Mouse (Mus musculus) layer of hippocampus, adult 8-10 months (tissue): ENCODE measurements around the gene Gm6993. TPM values are rescaled to one million over a fixed set of nuclear protein-coding genes. Genes with fewer than 3 reads are reported as not detected.
A peak's percentile ranks its signal among the peaks of the same experiment; 100 is the strongest.

ENCODE experiments used
- DNase-seq, 2 experiments: peaks; one replicate each; pipeline ENCODE4 v3.0.0; 2022; ENCODE audit warnings: low spot score in 2 of 2
- total RNA-seq, 4 experiments: library from RNA; stranded (reverse); gene quantifications; 2 replicates each; pipeline ENCODE4 v1.2.4; 2022

The Gm6993 gene
- total RNA-seq, 4 experiments from 2014 or later, result not detected

DNA sequence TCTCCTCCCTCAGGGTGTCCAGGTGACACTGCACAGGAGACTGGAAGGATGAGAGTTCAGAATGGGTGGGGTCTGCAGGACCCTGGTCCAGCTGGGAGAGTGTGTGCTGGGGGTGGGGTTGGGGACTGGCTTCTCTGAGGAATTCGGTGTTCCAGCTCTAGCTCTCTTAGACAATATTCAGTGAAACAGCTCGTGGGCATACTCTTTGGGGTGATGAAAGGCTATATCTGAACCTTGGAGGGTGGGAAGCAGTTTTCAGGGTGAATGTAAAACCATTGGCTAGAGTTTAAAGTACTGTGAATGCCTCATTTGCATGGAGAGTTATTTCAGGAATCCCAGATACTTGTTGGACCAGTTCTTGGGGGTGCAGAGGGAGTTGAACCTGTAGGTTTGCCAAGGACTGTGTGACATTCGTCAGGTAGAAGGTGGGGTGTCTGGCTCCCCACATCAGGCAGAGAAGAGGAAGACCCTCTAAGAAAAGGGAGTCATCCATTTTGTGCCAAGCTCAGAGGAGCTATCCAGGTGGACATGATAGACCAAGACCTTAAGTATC is 1.5 kb upstream of the Gm6993 start:
- DNase-seq, result no peak

DNA sequence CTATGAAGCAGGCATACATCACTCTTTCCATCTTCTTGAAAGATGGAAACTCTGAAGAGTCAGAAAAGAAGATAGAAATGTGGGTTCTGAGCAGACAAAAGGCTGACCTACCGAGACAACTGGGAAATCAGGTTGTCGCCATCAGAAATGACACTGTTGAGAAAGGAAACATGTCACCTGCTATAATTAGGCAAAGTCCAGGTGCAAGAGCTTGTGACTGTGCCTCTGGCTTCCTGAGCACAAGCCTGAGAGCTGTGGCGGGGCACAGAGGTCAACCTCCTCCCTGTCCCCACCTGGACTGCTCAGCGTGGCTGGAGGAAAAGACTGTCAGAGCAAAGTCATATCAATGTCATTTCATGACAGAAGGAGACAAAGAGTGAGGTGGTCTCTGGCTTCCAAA is 772 bp upstream of the Gm6993 start:
- no peak for DNase-seq

DNA sequence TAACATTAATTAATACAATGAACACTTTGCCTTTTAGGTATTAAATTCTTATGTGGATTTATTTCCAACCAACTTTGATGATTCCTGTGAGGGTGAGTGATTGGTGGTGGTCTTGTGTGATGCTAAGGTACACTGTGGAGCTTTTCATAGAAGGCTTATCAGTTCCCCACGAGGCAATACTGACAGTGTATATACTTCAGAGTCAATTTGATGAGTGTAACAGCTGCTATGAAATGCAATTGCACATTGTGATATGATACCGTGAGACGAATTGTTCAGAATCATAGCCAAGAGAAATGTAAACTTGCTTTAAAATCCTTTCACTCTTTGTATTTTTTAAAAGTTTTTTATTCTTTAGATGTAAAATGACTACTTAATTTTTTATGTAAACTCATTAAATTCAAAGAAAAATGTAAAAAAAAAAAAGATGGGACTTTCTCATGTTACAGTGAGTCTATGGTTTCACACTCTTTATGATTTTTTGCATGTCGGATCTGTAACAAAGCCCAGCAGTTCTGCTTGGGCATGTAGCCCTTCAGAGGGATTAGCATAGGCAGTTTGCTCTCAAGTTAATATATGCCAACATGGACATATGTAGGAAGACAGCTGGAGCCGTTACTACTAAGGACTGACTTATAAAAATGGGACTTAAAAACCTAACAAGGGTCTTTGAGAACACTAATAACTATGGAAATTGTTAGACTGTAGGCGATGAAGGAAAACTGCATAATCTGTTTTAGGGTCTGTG is 1.2 kb downstream of the Gm6993 start:
- no peak for DNase-seq

DNA sequence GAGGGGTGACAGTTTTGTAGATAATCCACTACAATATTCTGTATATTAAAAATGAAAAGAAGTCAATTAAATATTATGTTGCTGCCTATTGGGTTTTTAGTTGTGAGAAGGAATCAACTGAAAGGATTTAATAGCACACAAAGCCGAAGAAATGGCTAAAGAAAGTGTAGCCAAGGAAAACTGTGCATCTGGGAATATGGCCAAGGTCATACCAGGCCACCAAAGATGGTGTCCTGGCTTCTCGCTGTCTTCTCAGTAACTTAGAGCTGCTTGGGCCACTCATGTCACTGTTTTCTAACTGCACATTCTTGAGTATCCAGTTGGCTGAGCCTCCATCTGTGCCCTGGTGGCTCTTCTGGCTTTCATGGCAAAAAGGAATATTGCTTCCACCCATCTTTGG is 3.4 kb downstream of the Gm6993 start:
- no peak for DNase-seq

DNA sequence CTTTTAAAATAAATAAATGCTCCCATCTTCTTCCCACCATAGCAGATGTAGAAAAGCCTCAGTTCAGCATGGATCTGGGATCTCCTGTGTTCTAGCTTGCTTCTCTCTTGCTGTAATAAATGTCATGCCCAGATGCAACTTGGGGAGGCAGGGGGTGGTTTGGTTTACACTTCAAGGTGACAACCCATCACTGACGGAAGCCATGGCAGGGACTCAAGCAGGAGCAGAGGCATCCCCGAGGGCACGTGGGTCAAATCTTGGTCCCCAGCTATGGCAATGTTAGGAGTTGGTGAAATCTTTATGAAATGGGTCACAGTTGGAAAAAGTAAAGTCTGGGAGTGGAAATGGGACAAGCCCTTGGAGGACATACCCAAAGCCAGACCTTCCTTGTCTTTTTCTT is 4.1 kb downstream of the Gm6993 start:
- DNase-seq, result no peak

DNA sequence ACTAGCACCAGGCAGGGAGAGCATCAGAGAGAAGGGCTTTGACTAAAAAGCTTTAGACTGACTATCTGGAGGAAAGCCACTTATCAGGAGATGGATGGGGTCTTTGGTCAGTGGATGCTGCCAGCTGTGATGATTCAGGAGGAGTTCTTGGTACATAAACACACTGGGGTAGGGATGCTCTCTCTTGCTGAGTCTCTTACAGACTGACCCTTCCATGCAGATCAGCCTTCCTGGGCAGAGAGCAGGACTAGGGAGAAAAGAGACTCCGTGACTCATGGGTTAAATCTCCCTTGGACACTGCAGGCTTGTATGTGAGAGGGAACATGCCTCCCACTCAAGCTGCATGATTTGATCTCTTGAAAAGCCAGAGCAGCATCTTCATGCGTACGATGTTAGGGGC is 5.6 kb downstream of the Gm6993 start:
- no peak for DNase-seq

DNA sequence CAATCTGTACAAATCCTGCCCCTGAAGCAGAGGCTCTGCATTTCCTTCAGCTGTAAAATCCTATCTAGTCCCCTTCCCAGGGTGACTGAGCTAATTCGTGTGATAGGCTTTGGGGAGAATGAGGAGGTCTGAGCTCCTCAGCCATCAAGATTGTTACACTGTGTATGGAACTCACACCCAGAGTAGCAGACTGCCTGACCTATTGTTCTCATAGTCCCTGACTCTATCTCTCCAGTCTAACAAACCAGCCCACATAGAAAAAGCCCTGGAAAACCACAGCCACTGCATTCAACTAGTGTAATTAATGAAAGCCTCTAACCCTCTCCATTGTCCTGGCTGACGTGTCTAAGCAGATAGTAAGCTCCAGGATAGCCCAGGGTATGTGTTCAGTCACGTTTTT is 6.0 kb downstream of the Gm6993 start:
- DNase-seq, result no peak

DNA sequence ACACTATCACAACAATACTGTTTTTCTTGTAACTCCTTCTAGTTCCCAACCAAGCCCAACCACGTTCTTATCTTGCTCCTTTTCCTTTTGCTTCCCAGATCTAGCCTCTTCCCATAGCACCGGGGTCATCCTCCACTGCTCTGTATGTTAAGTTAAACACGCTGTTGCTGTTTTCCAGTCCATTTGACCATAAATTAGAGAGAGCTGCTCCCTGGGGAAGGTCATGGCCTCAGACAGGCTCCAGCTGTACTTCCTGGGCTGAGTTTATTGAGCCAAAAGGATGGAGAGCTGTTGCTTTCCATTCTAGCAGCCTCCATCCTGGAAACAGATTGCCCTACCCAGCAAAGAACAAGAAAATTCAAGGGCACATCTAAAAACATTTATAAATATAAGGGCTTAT is 7.6 kb downstream of the Gm6993 start:
- no peak for DNase-seq

DNA sequence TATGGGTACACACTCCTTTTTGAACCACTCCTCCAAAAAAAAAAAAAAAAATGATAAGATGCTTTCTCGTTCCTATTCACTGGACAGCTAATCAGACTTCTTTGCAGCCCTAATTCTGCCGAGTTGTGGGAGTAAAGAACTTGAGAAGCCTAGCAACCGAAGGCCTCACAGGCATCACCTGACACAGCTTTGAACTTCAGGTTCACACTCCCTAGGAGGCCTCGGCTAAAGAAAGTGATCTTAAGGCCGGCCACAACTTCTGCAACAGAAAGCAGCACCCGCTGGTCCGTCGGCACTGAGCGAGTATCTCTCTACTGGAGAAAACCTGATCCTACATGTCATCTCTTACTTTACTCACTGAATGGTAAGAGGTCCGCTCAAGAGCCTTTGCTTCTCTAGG is 8.1 kb downstream of the Gm6993 start:
- DNase-seq, result no peak

DNA sequence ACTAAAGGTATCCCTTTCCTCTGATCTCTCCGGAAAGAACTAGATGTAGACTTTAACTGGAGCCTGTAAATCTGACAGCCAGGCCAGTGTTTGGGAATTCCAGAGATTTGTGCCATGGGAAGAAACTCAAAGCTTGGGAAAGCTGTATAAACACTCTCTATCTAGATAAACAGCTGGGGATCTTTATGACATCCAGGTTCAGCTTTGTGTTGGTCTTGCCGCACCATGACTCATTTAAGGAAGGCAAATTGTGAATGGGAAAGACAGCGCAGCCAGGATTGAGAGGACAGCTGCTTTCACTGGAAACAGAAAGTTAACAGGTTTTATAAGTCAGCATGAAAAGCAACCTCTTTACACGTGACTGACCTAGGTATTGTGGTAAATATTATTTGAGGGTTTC is 11.7 kb downstream of the Gm6993 start:
- DNase-seq, result no peak

DNA sequence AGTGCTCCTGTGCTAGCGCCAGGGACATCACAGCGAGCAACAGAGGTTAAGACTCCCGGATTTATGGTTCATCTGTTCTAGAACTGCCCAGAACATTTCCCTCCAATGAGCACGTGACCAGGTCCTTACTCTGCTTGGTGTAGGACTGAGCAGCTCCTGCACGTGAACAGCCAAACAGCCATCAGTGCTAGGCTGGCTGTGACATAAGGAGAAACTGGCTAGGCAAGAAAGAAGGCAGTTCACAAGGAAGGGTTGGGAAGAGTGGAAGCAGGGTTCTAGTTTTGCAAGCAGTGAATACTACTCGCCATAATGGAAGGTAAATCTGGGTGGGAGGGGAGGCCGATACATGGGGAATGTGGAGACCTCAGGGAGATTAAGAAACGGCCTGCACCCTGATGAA is 14.4 kb downstream of the Gm6993 start:
- DNase-seq, result no peak

DNA sequence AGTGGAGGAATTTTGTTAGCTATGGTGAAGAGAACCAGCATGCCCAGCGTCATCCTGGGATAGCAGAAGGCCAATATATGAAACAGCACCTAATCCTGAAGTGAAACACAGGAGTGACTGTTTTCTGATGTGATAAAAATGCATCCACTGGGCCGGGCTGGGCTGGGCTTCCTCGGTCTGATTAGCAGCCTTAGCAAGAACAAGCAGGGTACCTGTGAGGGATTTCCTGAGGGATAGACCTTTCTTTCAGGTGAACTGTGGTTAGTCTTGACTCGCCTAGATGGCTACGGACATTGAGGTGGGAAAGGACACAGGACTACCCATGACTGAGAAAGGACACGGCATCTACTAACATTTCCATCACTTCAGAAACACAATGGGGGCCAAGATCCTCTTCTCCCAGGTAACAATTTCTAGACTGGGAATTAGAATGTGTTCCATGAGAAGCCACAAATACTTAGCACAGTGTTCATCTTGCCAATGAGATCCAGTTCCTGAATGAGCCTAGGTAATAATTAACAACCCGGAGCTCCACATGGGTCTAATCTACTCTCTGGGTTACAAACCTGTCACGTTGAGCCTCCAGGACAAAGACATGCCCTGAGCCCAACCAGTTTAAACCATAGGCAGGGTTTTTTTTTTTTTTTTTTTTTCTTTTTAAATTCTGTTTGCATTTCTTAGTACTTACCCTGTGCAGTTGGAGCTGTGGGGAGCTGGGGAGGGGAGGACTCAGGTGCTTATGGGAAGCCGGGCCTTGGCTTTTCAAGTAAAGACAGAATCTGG is 15.7 kb downstream of the Gm6993 start:
- no peak for DNase-seq

DNA sequence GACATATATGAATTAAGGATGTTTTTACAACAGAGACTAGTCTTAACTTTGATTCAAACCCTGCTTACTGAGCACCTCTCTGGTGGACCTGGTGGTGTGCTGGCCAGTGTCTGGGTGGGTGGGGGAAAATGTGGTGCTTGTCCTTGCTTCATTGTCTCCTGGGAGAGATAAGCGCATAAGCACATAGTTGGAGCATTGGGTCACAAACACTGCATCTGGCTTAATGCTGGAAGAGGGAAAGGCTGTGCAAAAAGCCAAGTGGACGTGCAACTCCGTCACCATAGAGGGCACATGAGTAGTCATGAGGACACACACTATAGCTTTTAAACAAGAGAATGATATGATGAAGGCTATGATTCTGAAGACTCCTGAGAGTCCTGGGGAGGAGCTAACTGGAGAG is 21.3 kb downstream of the Gm6993 start:
- no peak for DNase-seq

DNA sequence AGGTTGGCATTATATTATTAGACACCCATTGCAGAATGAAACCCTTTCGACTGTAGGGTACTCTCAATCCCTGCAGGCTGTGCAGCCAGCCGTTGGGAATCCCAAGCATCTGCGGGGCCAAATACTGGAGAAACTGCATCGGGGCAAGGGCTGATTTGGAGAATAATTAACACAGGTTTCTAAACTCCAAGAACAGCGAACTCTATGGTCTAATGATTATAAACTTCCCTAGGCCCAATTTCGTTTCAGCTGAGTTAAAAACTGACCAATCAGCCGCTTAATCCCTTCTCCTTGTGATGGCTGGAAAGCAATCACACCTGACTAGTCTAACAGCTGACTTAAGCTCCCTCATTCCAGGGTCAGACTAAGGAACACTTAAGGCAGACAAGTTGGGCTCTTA is 23.4 kb downstream of the Gm6993 start:
- no peak for DNase-seq

DNA sequence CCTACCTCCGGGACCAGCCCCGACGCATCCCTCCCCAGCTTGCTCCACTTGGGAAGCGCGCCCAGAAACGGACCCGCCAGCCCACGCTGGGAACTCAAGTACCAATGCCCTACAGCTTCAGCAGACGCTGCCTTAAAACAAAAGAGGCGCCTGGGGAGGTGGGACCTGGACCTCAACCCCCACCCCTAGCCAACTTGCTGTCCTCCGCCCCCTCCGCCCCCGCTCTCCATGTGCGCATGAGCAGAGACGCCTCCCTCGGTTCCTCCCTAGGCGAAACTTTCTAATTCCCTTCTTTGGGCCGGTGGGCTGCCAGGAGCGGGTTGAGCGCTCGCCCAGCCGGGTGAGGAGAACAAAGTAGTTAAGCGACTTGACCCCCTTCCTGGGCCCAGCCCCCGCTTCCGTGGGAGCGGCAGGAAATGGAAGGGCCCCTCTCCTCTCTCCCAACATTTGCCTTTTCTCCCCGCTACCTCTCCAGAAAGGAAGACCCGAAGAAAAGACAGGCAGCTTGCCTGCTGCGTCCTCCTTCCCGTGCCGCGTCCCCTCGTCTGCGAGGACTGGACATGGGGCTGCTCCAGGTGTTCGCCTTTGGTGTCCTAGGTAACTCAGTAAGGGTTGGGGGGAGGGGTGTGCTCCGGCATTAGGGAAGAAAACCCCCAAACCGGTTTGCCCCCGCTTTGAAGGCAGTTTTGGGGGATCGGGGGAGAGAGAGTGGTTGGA is 24.6 kb downstream of the Gm6993 start, which contains the start of gene Lamb1:
Lamb1 (plus strand) TSS at position 230 of the 717 bp plus-strand sequence.
- peak in 1 of 2 experiments; percentile 31 for DNase-seq

DNA sequence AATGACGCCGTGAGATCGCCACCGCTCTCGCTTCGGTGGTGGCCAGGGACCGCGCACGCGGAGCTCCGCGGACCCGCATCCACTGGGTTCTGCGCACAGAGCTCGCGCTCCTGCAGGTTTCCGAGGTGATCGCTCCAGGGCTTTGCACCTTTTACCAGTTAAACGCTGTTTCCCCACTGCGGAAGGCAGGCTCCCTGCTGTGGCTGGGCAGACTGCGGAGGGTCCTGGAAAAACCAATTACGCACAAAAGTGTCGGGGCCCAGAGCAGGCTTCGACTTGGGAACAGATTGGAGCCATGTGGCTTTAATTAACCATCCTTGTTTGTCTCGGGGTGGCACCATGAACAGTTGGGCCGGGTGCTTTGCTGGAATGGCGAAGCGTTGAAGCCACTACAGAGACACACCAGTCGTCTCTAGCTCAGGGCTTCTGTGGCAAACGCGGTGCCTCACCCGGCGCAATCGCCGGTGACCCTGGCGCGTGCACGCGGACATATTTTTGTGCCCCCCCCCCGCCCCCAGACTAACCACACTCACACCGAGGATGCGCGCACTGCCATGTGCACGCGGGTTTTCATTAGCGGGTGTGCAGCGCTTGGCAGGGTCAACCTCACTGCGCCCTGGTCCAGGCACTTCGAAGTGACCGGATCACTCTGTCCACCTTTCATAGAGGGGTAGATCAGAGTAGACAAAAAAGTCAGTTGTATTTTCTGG is 25.3 kb downstream of the Gm6993 start:
- peak; percentile 28 to 32 for DNase-seq

DNA sequence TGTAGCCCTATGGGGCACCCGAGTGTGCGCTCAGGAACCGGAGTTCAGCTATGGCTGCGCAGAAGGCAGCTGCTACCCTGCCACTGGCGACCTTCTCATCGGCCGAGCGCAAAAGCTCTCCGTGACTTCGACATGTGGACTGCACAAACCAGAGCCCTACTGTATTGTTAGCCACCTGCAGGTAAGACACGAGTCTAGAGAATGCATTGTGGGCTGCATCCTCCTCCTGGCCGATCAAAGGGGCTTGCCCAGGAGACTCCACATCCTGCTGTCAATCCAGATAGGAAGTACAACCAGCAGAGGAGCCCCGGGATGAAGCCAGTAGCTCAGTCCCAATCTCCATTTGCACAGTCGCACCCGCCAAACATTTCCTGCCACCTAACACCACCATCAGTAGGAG is 26.1 kb downstream of the Gm6993 start:
- DNase-seq, result no peak

DNA sequence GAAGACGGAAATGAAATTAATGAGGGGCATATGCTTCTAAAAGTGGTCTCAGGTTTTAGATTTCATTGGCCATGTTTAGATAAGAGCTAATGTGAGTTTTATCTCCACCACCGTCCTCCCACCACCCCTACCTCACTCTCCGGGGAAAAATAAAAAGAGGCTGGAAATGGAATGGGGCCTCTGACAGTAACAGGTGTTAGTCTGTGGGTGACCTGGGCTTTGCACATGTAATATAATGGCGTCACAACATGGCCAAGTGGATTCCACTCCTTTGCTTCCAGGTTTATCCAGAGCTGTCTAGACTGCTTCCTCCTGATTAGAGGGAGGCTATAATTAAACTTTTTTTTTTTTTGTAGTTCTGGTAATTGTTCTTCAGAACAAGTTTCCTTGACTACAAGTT is 26.8 kb downstream of the Gm6993 start:
- DNase-seq, result no peak

DNA sequence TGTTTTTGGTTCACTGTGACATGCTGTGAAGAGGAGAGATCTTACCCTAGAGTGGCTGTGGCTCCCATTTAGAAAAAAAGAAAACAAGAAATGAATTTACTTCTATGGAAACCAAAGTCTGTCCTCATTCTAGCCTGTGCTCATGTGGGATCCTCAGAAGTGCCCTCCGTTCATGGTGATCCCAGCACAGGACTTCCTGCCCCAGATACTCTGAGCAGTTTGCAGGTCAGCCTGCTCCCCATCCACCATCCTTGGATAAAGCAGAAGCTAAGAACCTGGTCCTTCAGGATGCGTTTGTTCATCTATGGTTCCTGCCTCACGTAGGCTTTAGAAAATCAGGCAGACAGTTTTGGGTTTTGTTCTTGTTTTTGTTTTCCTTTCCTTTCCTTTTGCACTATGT is 27.7 kb downstream of the Gm6993 start:
- DNase-seq, result no peak

DNA sequence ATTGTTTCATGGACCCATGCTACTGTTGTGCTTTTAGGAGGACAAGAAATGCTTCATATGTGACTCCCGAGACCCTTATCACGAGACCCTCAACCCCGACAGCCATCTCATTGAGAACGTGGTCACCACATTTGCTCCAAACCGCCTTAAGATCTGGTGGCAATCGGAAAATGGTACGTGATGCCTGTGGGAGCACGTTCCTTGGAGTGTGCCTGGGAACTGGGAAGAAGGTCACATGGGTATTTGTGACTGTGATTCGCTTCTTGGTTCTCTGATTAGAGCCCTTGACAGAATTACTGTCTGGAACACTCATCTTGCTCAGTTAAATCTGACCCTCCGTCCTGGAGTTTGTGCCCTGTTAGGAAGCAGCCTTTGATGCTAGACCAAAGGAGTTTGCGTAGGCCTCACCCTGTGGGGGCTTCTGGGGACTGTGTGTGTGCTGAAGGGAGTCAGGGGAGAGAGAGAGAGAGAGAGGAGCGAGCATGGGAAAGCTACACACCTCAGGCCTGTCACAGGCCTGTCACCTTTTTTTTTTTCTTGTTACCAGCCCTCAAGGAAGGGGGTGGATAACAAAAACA is 28.5 kb downstream of the Gm6993 start:
- DNase-seq, result no peak

DNA sequence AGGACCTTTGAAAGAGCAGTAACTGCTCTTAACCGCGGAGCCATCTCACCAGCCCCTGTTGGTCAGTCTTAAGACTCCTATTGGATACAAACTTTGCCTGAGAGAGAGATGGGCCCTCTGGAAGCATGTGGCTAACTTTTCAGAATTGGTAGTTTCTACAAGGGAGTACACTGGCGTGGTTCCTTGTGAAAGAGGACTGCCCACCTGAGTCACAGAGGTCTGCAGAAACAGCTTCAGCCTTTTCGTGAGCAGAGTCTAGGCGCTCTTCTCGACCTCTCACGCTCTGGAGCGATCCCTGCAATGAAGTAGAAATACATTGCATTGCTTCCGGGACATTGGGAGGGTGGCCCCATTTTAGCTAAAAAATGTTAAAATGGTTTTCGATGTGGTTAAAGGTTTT is 29.8 kb downstream of the Gm6993 start:
- no peak for DNase-seq
